ENCODE assay signal across 9 mouse cellular contexts in the genomic region with DNA sequence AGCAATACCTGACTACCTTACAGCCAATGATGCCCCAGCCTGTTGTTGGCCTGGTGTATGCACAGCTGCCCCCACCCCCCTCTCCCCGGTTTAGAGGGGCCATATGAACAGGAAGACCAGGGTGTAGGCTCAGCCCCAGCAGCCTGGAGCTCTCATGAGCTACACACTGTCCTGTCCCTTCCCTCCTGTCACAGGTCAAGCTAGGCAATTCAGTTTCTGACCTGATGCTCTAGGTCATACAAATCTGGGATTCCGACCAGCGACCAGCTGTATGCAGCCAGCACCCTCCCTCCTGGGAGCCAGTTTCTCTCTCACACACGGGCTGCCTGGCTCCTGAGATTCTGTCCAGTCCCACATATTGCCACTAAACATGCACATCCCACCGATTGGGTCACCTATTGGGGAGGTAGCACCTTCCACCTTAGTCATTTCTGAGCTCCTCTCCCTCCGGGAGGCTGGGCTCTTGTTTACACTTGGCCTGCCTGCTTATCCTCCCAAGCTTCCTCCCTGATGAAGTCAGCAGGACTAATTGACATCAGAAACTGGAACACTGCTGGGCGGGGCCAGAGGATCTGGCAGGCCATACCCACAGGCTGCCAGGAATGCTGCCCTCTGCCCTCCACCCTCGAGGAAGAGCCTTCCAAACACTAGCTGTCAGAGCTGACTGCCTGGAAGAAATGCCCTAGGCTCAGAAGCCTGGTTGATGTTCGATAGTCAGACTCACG. TPM values are rescaled to one million over a fixed set of nuclear protein-coding genes. Genes with fewer than 3 reads are reported as not detected.
DNase-seq lines count a peak whose midpoint lies in the region; ATAC-seq and TF ChIP-seq lines count a peak whose summit lies in the region.
"Had no signal": no experiment of that assay in that cellular context is flagged by ENCODE, and none has a peak within 500 bp of the region (broad histone marks: within the 10 kb centered on the region; RNA-seq: fewer than 3 reads in every experiment).

No protein-coding gene starts in this region.

- no peaks in the 10 kb centered on the region for H3K36me3 ChIP-seq in forebrain, embryonic 11.5 days (ENCODE audit: control insufficient read depth, insufficient read depth, low read length)
- H3K36me3 ChIP-seq in forebrain, postnatal 0 days (ENCODE audit: insufficient read depth) = no peaks in the 10 kb centered on the region
- H3K36me3 ChIP-seq in forebrain, embryonic 12.5 days (replicated peaks) = no peaks in the 10 kb centered on the region
- H3K36me3 ChIP-seq in hindbrain, embryonic 10.5 days = no peaks in the 10 kb centered on the region
- H3K36me3 ChIP-seq in neural tube, embryonic 14.5 days (ENCODE audit: control insufficient read depth, insufficient read depth, low read length) = no peaks in the 10 kb centered on the region
- H3K36me3 ChIP-seq: liver, embryonic 15.5 days had no signal

- 41% methylated on average over 10 of the region's 10 CpGs for WGBS in forebrain, embryonic 11.5 days
- WGBS in forebrain, postnatal 0 days = 41% methylated on average over 10 of the region's 10 CpGs
- 44% methylated on average over 10 of the region's 10 CpGs for WGBS in forebrain, embryonic 12.5 days
- WGBS in hindbrain, embryonic 10.5 days = 38% methylated on average over 10 of the region's 10 CpGs
- 38% methylated on average over 10 of the region's 10 CpGs for WGBS in neural tube, embryonic 14.5 days

- H3K9ac ChIP-seq in forebrain, embryonic 11.5 days (ENCODE audit: low read length) = no peak overlapping the region
- H3K9ac ChIP-seq in forebrain, postnatal 0 days = no peak overlapping the region
- H3K9ac ChIP-seq in forebrain, embryonic 12.5 days = peak overlapping the region; percentile 26; the same call in 1 of the 2 replicates
- no peak overlapping the region for H3K9ac ChIP-seq in neural tube, embryonic 14.5 days (replicated peaks; ENCODE audit: low read depth, low read length)
- H3K9ac ChIP-seq: liver, embryonic 15.5 days had no signal

- H3K27me3 ChIP-seq in forebrain, embryonic 11.5 days (ENCODE audit: control insufficient read depth, insufficient read depth, low read length) = 0 out of 2 replicates have a peak, but pooled peaks cover 4% of the 10 kb centered on the region
- H3K27me3 ChIP-seq in forebrain, postnatal 0 days (ENCODE audit: insufficient read depth, low read length) = no peaks in the 10 kb centered on the region
- H3K27me3 ChIP-seq in forebrain, embryonic 12.5 days = peaks cover 9% of the 10 kb centered on the region; the same call in 1 of the 2 replicates
- peaks cover 15% of the 10 kb centered on the region for H3K27me3 ChIP-seq in hindbrain, embryonic 10.5 days (ENCODE audit: insufficient read depth, poor library complexity, severe bottlenecking)
- H3K27me3 ChIP-seq in neural tube, embryonic 14.5 days (ENCODE audit: control insufficient read depth, insufficient read depth, low read length) = no peaks in the 10 kb centered on the region; the same call in 1 of the 2 replicates

- DNase-seq in forebrain, embryonic 11.5 days (ENCODE audit: low spot score) = no peak
- no peak for DNase-seq in forebrain, postnatal 0 days
- peak; percentile 94 for DNase-seq in adrenal gland, adult 8-10 months
- DNase-seq in hindbrain, embryonic 10.5 days (ENCODE audit: low spot score) = peak; percentile 23
- DNase-seq in layer of hippocampus, postnatal 36 days = peak; percentile 63 to 75
- DNase-seq in c-Kit-positive CD71-positive TER-119-positive erythroid progenitor cells, embryonic 14.5 days (ENCODE audit: low spot score) = no peak

- no peak for TF ChIP-seq CTCF in forebrain, postnatal 0 days (IDR thresholded peaks at IDR 0.05; ENCODE audit: low read depth)

- peak overlapping the region; percentile 50; the same call in 1 of the 2 replicates for H3K27ac ChIP-seq in forebrain, embryonic 11.5 days (ENCODE audit: low read depth, low read length)
- H3K27ac ChIP-seq in forebrain, postnatal 0 days (ENCODE audit: low read depth, low read length) = no peak overlapping the region
- peak overlapping the region; percentile 62 for H3K27ac ChIP-seq in forebrain, embryonic 12.5 days
- peak overlapping the region; percentile 81 for H3K27ac ChIP-seq in hindbrain, embryonic 10.5 days
- 0 out of 2 replicates have a peak overlapping the region, but pooled peaks have one; percentile 44 for H3K27ac ChIP-seq in neural tube, embryonic 14.5 days (ENCODE audit: low read depth, low read length)
- H3K27ac ChIP-seq: liver, embryonic 15.5 days had no signal

- H3K4me2 ChIP-seq in forebrain, embryonic 11.5 days (ENCODE audit: low read depth, low read length, severe bottlenecking) = no peak overlapping the region
- no peak overlapping the region for H3K4me2 ChIP-seq in forebrain, postnatal 0 days (ENCODE audit: low read depth)
- no peak overlapping the region for H3K4me2 ChIP-seq in forebrain, embryonic 12.5 days
- no peak overlapping the region for H3K4me2 ChIP-seq in neural tube, embryonic 14.5 days (ENCODE audit: low read depth, low read length)
- H3K4me2 ChIP-seq: liver, embryonic 15.5 days had no signal

- no peaks in the 10 kb centered on the region for H3K9me3 ChIP-seq in forebrain, embryonic 11.5 days (ENCODE audit: control insufficient read depth, low read length)
- H3K9me3 ChIP-seq in forebrain, postnatal 0 days (ENCODE audit: low read length) = no peaks in the 10 kb centered on the region
- no peaks in the 10 kb centered on the region for H3K9me3 ChIP-seq in forebrain, embryonic 12.5 days
- no peaks in the 10 kb centered on the region for H3K9me3 ChIP-seq in hindbrain, embryonic 10.5 days
- no peaks in the 10 kb centered on the region for H3K9me3 ChIP-seq in neural tube, embryonic 14.5 days (ENCODE audit: control insufficient read depth, low read length)
- H3K9me3 ChIP-seq: liver, embryonic 15.5 days had no signal

- H3K4me3 ChIP-seq in forebrain, embryonic 11.5 days (ENCODE audit: low read depth, low read length) = no peak overlapping the region
- H3K4me3 ChIP-seq in forebrain, postnatal 0 days (ENCODE audit: low read depth, low read length) = no peak overlapping the region
- no peak overlapping the region for H3K4me3 ChIP-seq in forebrain, embryonic 12.5 days (replicated peaks)
- no peak overlapping the region for H3K4me3 ChIP-seq in hindbrain, embryonic 10.5 days
- no peak overlapping the region for H3K4me3 ChIP-seq in neural tube, embryonic 14.5 days (ENCODE audit: low read depth, low read length)
- H3K4me3 ChIP-seq: liver, embryonic 15.5 days had no signal

- peaks cover 10% of the 10 kb centered on the region; the same call in 1 of the 2 replicates for H3K4me1 ChIP-seq in forebrain, embryonic 11.5 days (replicated peaks; ENCODE audit: control insufficient read depth, insufficient read depth, low read length)
- peaks cover 14% of the 10 kb centered on the region; the same call in 1 of the 2 replicates for H3K4me1 ChIP-seq in forebrain, postnatal 0 days (ENCODE audit: insufficient read depth)
- peaks cover 38% of the 10 kb centered on the region for H3K4me1 ChIP-seq in forebrain, embryonic 12.5 days
- peaks cover 50% of the 10 kb centered on the region for H3K4me1 ChIP-seq in hindbrain, embryonic 10.5 days (replicated peaks)
- peaks cover 18% of the 10 kb centered on the region for H3K4me1 ChIP-seq in neural tube, embryonic 14.5 days (ENCODE audit: control insufficient read depth, insufficient read depth, low read length)

- ATAC-seq in forebrain, embryonic 11.5 days (replicated peaks; ENCODE audit: low FRiP score) = no peak
- no peak for ATAC-seq in forebrain, postnatal 0 days
- ATAC-seq in forebrain, embryonic 12.5 days (ENCODE audit: low FRiP score) = no peak
- no peak for ATAC-seq in neural tube, embryonic 14.5 days (ENCODE audit: low read depth)

RNA-seq across cellular contexts. Expression of gene Cerk, which starts 3.0 kb away (rescaled TPM):
- polyA plus RNA-seq in forebrain, embryonic 11.5 days (2014; fragmentation: Nextera tagmentation; extraction: Ambion mirVana) = 17.4 and 19.1 TPM in 2 replicates
- 31.7 and 32.9 TPM in 2 replicates for total RNA-seq in forebrain, postnatal 0 days (2014; rRNA removed)
- 14.5 and 18.0 TPM in 2 replicates for polyA plus RNA-seq in forebrain, postnatal 0 days (2015; fragmentation: Nextera tagmentation; extraction: Ambion mirVana)
- total RNA-seq in adrenal gland, adult 8-10 months (2022) = 10 to 100 TPM; 33.3 to 53.8 (median 43.4) TPM
- polyA plus RNA-seq in forebrain, embryonic 12.5 days (2016; fragmentation: Nextera tagmentation; extraction: Ambion mirVana) = 24.1 and 24.9 TPM in 2 replicates
- polyA plus RNA-seq in hindbrain, embryonic 10.5 days (2016; fragmentation: Nextera tagmentation; extraction: Ambion mirVana) = 12.8 and 15.9 TPM in 2 replicates
- 10 to 100 TPM; 44.8 to 46.3 TPM for total RNA-seq in layer of hippocampus, postnatal 36 days (2021)
- polyA plus RNA-seq in neural tube, embryonic 14.5 days (2014; fragmentation: Nextera tagmentation; extraction: Ambion mirVana) = 27.0 and 36.8 TPM in 2 replicates

RNA-seq across cellular contexts. Expression of gene Tbc1d22a, which starts 25.4 kb away (rescaled TPM):
- polyA plus RNA-seq in forebrain, embryonic 11.5 days (2014; fragmentation: Nextera tagmentation; extraction: Ambion mirVana) = 8.7 and 9.3 TPM in 2 replicates
- total RNA-seq in forebrain, postnatal 0 days (2014; rRNA removed) = 20.5 and 22.1 TPM in 2 replicates
- polyA plus RNA-seq in forebrain, postnatal 0 days (2015; fragmentation: Nextera tagmentation; extraction: Ambion mirVana) = 12.1 and 13.1 TPM in 2 replicates
- 10 to 100 TPM; 36.6 to 49.1 (median 43.4) TPM for total RNA-seq in adrenal gland, adult 8-10 months (2022)
- polyA plus RNA-seq in forebrain, embryonic 12.5 days (2016; fragmentation: Nextera tagmentation; extraction: Ambion mirVana) = 9.1 and 9.4 TPM in 2 replicates
- polyA plus RNA-seq in hindbrain, embryonic 10.5 days (2016; fragmentation: Nextera tagmentation; extraction: Ambion mirVana) = 13.4 and 13.5 TPM in 2 replicates
- 10 to 100 TPM; 35.0 to 35.4 TPM for total RNA-seq in layer of hippocampus, postnatal 36 days (2021)
- 8.9 and 10.1 TPM in 2 replicates for polyA plus RNA-seq in neural tube, embryonic 14.5 days (2014; fragmentation: Nextera tagmentation; extraction: Ambion mirVana)

Comparison
In these comparisons a context has a peak if more than half of its experiments do, and no peak if none do; other contexts are left out.
1. DNase-seq: peak in adrenal gland, adult 8-10 months (single experiment), hindbrain, embryonic 10.5 days (single experiment) and layer of hippocampus, postnatal 36 days (2 of 2); none in forebrain, embryonic 11.5 days (single experiment), forebrain, postnatal 0 days (single experiment) and c-Kit-positive CD71-positive TER-119-positive erythroid progenitor cells, embryonic 14.5 days (single experiment).